ENCODE assay signal across 9 mouse cellular contexts in genomic region chr2:34963371-34963956, GRCm38 (mm10). TPM values are rescaled to one million over a fixed set of nuclear protein-coding genes. Genes with fewer than 3 reads are reported as not detected.
DNase-seq lines count a peak whose midpoint lies in the region; ATAC-seq and TF ChIP-seq lines count a peak whose summit lies in the region.
"Had no signal": no experiment of that assay in that cellular context is flagged by ENCODE, and none has a peak within 500 bp of the region (broad histone marks: within the 10 kb centered on the region; RNA-seq: fewer than 3 reads in every experiment).

No protein-coding gene starts in this region.

- WGBS in heart, embryonic 15.5 days, result 63% methylated on average over 13 of the region's 13 CpGs
- WGBS in heart, postnatal 0 days, result 69% methylated on average over 13 of the region's 13 CpGs
- WGBS in macrophage (ENCODE audit: missing documents), result 11% methylated on average over 13 of the region's 13 CpGs

- ATAC-seq in heart, embryonic 15.5 days (replicated peaks; ENCODE audit: insufficient number of reproducible peaks, insufficient read depth, low FRiP score, low read depth), result no peak
- no peak for ATAC-seq in heart, postnatal 0 days (ENCODE audit: insufficient read depth, low read depth)

- H3K4me1 ChIP-seq in heart, embryonic 15.5 days (replicated peaks), result peaks cover 28% of the 10 kb centered on the region
- H3K4me1 ChIP-seq in heart, postnatal 0 days (ENCODE audit: control insufficient read depth, insufficient read depth), result peaks cover 8% of the 10 kb centered on the region

- no peak overlapping the region for H3K9ac ChIP-seq in heart, embryonic 15.5 days
- H3K9ac ChIP-seq in heart, postnatal 0 days (replicated peaks; ENCODE audit: low read depth, low read length), result no peak overlapping the region

- no peaks in the 10 kb centered on the region; the same call in 1 of the 2 replicates for H3K79me2 ChIP-seq in macrophage (ENCODE audit: inconsistent target)

- no peaks in the 10 kb centered on the region for H3K36me3 ChIP-seq in heart, embryonic 15.5 days
- no peaks in the 10 kb centered on the region for H3K36me3 ChIP-seq in heart, postnatal 0 days (replicated peaks; ENCODE audit: control insufficient read depth, insufficient read depth, low read length)
- H3K36me3 ChIP-seq in macrophage (ENCODE audit: inconsistent target), result no peaks in the 10 kb centered on the region
- H3K36me3 ChIP-seq: forebrain, embryonic 10.5 days had no signal

- H3K27me3 ChIP-seq in heart, embryonic 15.5 days, result peaks cover 4% of the 10 kb centered on the region; the same call in 1 of the 2 replicates
- H3K27me3 ChIP-seq in heart, postnatal 0 days (ENCODE audit: control insufficient read depth, insufficient read depth, low read length), result no peaks in the 10 kb centered on the region

- H3K27ac ChIP-seq in heart, embryonic 15.5 days, result peak overlapping the region; percentile 27; the same call in 1 of the 2 replicates
- H3K27ac ChIP-seq in heart, postnatal 0 days (ENCODE audit: low read depth), result peak overlapping the region; percentile 23; the same call in 1 of the 2 replicates
- peak overlapping the region; percentile 83 for H3K27ac ChIP-seq in macrophage
- H3K27ac ChIP-seq: forebrain, embryonic 10.5 days had no signal

- no peak for DNase-seq in heart, postnatal 25 days (ENCODE audit: low spot score)
- no peak for DNase-seq in heart, postnatal 0 days (ENCODE audit: low spot score)
- DNase-seq in thymus, postnatal 14 days, result peak; percentile 86
- no peak for DNase-seq in right cerebral cortex, postnatal 25 days
- DNase-seq in cerebellum, postnatal 10 days, result no peak
- DNase-seq in ovary, postnatal 14 days (ENCODE audit: low spot score), result no peak

- TF ChIP-seq EP300 in heart, postnatal 0 days (IDR thresholded peaks at IDR 0.05; ENCODE audit: low read depth), result no peak

- TF ChIP-seq CTCF in heart, postnatal 0 days (IDR thresholded peaks at IDR 0.05; ENCODE audit: low read depth), result no peak

- H3K4me3 ChIP-seq in heart, embryonic 15.5 days, result no peak overlapping the region
- H3K4me3 ChIP-seq in heart, postnatal 0 days (ENCODE audit: low read depth, low read length), result no peak overlapping the region
- peak overlapping the region; percentile 12; the same call in 1 of the 2 replicates for H3K4me3 ChIP-seq in macrophage (ENCODE audit: inconsistent target)
- H3K4me3 ChIP-seq: forebrain, embryonic 10.5 days had no signal

- H3K9me3 ChIP-seq in heart, embryonic 15.5 days (replicated peaks), result no peaks in the 10 kb centered on the region
- no peaks in the 10 kb centered on the region for H3K9me3 ChIP-seq in heart, postnatal 0 days (replicated peaks; ENCODE audit: control insufficient read depth, low read length)
- H3K9me3 ChIP-seq: forebrain, embryonic 10.5 days had no signal

- intact Hi-C loops in heart, postnatal 25 days (cut with DNase I), result no loop called here

- no peak overlapping the region for H3K4me2 ChIP-seq in heart, embryonic 15.5 days
- no peak overlapping the region for H3K4me2 ChIP-seq in heart, postnatal 0 days (ENCODE audit: low read depth, low read length)

RNA-seq across cellular contexts. Expression of gene Traf1, which starts 1.9 kb away (rescaled TPM):
- 1.4 and 4.3 TPM in 2 replicates for polyA plus RNA-seq in heart, embryonic 15.5 days (2015; fragmentation: Nextera tagmentation; extraction: Ambion mirVana)
- total RNA-seq in heart, postnatal 25 days (2021), result 1 to 10 TPM; 1.0 to 1.3 TPM
- total RNA-seq in heart, postnatal 0 days (2014; rRNA removed; ENCODE audit: low replicate concordance), result 0.23 and 0.73 TPM in 2 replicates
- polyA plus RNA-seq in heart, postnatal 0 days (2015; fragmentation: Nextera tagmentation; extraction: Ambion mirVana), result 1.1 TPM in 2 replicates
- 1,000 to 10,000 TPM in 2 of 26 experiments, 100 to 1,000 TPM in 17, 10 to 100 TPM in 7; 17.9 to 1,486 (median 305) TPM for total RNA-seq in macrophage (2018; cell fraction: chromatin; rRNA removed)
- total RNA-seq in macrophage (2018; cell fraction: cytosol; rRNA removed), result 100 to 1,000 TPM in 4 of 26 experiments, 10 to 100 TPM in 16, 1 to 10 TPM in 6; 4.1 to 298 (median 39.1) TPM
- total RNA-seq in macrophage (2018; cell fraction: nucleus; rRNA removed), result 1,000 to 10,000 TPM in 1 of 26 experiments, 100 to 1,000 TPM in 19, 10 to 100 TPM in 6; 18.6 to 1,031 (median 263) TPM
- polyA plus RNA-seq in macrophage (2018), result 3.0 to 7.8 TPM (median 3.3 TPM) in 3 replicates

RNA-seq across cellular contexts. Expression of gene Phf19, which starts 49.6 kb away (rescaled TPM):
- polyA plus RNA-seq in heart, embryonic 15.5 days (2015; fragmentation: Nextera tagmentation; extraction: Ambion mirVana), result 1.9 and 3.3 TPM in 2 replicates
- 1 to 10 TPM in 1 of 2 experiments, under 1 TPM in 1; 0.70 to 1.1 TPM for total RNA-seq in heart, postnatal 25 days (2021)
- 2.4 and 5.7 TPM in 2 replicates for total RNA-seq in heart, postnatal 0 days (2014; rRNA removed; ENCODE audit: low replicate concordance)
- polyA plus RNA-seq in heart, postnatal 0 days (2015; fragmentation: Nextera tagmentation; extraction: Ambion mirVana), result 1.0 and 1.6 TPM in 2 replicates
- 10 to 100 TPM in 8 of 26 experiments, 1 to 10 TPM in 18; 2.5 to 22.3 (median 7.0) TPM for total RNA-seq in macrophage (2018; cell fraction: chromatin; rRNA removed)
- total RNA-seq in macrophage (2018; cell fraction: cytosol; rRNA removed), result 1 to 10 TPM; 1.4 to 3.6 (median 2.5) TPM
- total RNA-seq in macrophage (2018; cell fraction: nucleus; rRNA removed), result 10 to 100 TPM in 1 of 26 experiments, 1 to 10 TPM in 25; 1.8 to 15.1 (median 3.8) TPM
- polyA plus RNA-seq in macrophage (2018), result 0.77 to 6.5 TPM (median 3.5 TPM) in 3 replicates

Comparison
In these comparisons a context has a peak if more than half of its experiments do, and no peak if none do; other contexts are left out.
1. H3K27ac ChIP-seq: peak in every context shown above with its lines; median percentile 83 in macrophage; 27 in heart, embryonic 15.5 days; 23 in heart, postnatal 0 days.